Mouse (Mus musculus) 3T3-L1 (cell line): ENCODE data around the gene Camk1d.
"Not testable (repeated sequence)": the region's sequence is repeated elsewhere in the genome, so short reads cannot be mapped to it uniquely, and the experiment has no call there.

Experiments used
- DNase-seq: peaks from one replicate; pipeline ENCODE4 v3.0.0-alpha.2; 2015; ENCODE audit warnings: low read depth, low spot score

Gene Camk1d

GRCm38 (mm10) chr2:5572314-5573006, 141.9 kb downstream of the Camk1d start:
- no peak for DNase-seq

- no peak for DNase-seq
These were observed 147.7 kb downstream of the Camk1d start for GRCm38 (mm10) chr2:5566611-5567010.

- DNase-seq, result no peak
These were observed 150.6 kb downstream of the Camk1d start for GRCm38 (mm10) chr2:5563685-5564084.

- DNase-seq, result no peak
These were observed 152.9 kb downstream of the Camk1d start for GRCm38 (mm10) chr2:5561446-5561845.

- DNase-seq, result peak; percentile 71
These were observed 161.1 kb downstream of the Camk1d start for GRCm38 (mm10) chr2:5553264-5553663.

GRCm38 (mm10) chr2:5551758-5552255, 162.5 kb downstream of the Camk1d start:
- no peak for DNase-seq

- DNase-seq, result no peak
These were observed 165.0 kb downstream of the Camk1d start for GRCm38 (mm10) chr2:5549334-5549733.

GRCm38 (mm10) chr2:5548872-5549271, 165.4 kb downstream of the Camk1d start:
- no peak for DNase-seq

- DNase-seq, result no peak
These were observed 173.4 kb downstream of the Camk1d start for GRCm38 (mm10) chr2:5540870-5541269.

- DNase-seq, result not testable (repeated sequence)
These were observed 174.4 kb downstream of the Camk1d start for GRCm38 (mm10) chr2:5539894-5540293.

GRCm38 (mm10) chr2:5533868-5534267, 180.4 kb downstream of the Camk1d start:
- no peak for DNase-seq

- DNase-seq, result no peak
These were observed 184.3 kb downstream of the Camk1d start for GRCm38 (mm10) chr2:5529992-5530391.

GRCm38 (mm10) chr2:5519221-5519669, 195.1 kb downstream of the Camk1d start:
- DNase-seq, result no peak

- no peak for DNase-seq
These were observed 199.2 kb downstream of the Camk1d start for GRCm38 (mm10) chr2:5515106-5515505.

GRCm38 (mm10) chr2:5514095-5514494, 200.2 kb downstream of the Camk1d start:
- DNase-seq, result no peak

- no peak for DNase-seq
These were observed 200.7 kb downstream of the Camk1d start for GRCm38 (mm10) chr2:5513621-5514020.

- DNase-seq, result no peak
These were observed 204.3 kb downstream of the Camk1d start for GRCm38 (mm10) chr2:5510042-5510441.

GRCm38 (mm10) chr2:5499620-5500019, 214.7 kb downstream of the Camk1d start:
- no peak for DNase-seq

- DNase-seq, result no peak
These were observed 224.4 kb downstream of the Camk1d start for GRCm38 (mm10) chr2:5489916-5490315.

GRCm38 (mm10) chr2:5487344-5487743, 227.0 kb downstream of the Camk1d start:
- no peak for DNase-seq

GRCm38 (mm10) chr2:5486663-5487062, 227.7 kb downstream of the Camk1d start:
- no peak for DNase-seq

GRCm38 (mm10) chr2:5485786-5486185, 228.5 kb downstream of the Camk1d start:
- DNase-seq, result no peak

GRCm38 (mm10) chr2:5479886-5480285, 234.4 kb downstream of the Camk1d start:
- no peak for DNase-seq

GRCm38 (mm10) chr2:5478709-5479108, 235.6 kb downstream of the Camk1d start:
- no peak for DNase-seq
